Mouse (Mus musculus): ENCODE results near the gene Camta2. TPM values are rescaled to one million over a fixed set of nuclear protein-coding genes. Genes with fewer than 3 reads are reported as not detected.

Camta2 gene
- polyA plus RNA-seq, 1 experiment: 38.4 TPM

GRCm38 (mm10) chr11:70674501-70674900, 13.4 kb downstream of the Camta2 start:
- TF ChIP-seq CTCF (IDR thresholded peaks at IDR 0.05; ENCODE audit: borderline replicate concordance, control insufficient read depth, extremely low read depth, insufficient read depth, low read length, poor library complexity) (no peak), POLR2A (IDR thresholded peaks at IDR 0.05; ENCODE audit: control insufficient read depth, extremely low read depth, insufficient read depth, low read length, poor library complexity) (no peak)

GRCm38 (mm10) chr11:70674014-70674413, 13.9 kb downstream of the Camta2 start:
- peaks cover 2% of the 10 kb centered on the region; the same call in 1 of the 2 replicates for H3K36me3 ChIP-seq (ENCODE audit: control insufficient read depth, insufficient read depth, low read length)
- no peak for DNase-seq
- TF ChIP-seq CTCF (IDR thresholded peaks at IDR 0.05; ENCODE audit: borderline replicate concordance, control insufficient read depth, extremely low read depth, insufficient read depth, low read length, poor library complexity) (no peak), POLR2A (IDR thresholded peaks at IDR 0.05; ENCODE audit: control insufficient read depth, extremely low read depth, insufficient read depth, low read length, poor library complexity) (no peak)
- 98% methylated on average over 6 of the region's 6 CpGs for WGBS
- peaks cover 10% of the 10 kb centered on the region for H3K4me1 ChIP-seq (replicated peaks; ENCODE audit: control insufficient read depth, insufficient read depth, low read length)
- no peaks in the 10 kb centered on the region for H3K27me3 ChIP-seq (ENCODE audit: control insufficient read depth, insufficient read depth, low read length)
- no peak overlapping the region for H3K27ac ChIP-seq (ENCODE audit: control insufficient read depth, insufficient read depth, low read length)
- no peak overlapping the region for H3K4me3 ChIP-seq (ENCODE audit: control insufficient read depth, insufficient read depth, low read length)

More at GRCm38 (mm10) chr11:70674501-70674900, 13.4 kb downstream of the Camta2 start:
- peaks cover 7% of the 10 kb centered on the region; the same call in 1 of the 2 replicates for H3K36me3 ChIP-seq (ENCODE audit: control insufficient read depth, insufficient read depth, low read length)
- no peak for DNase-seq
- H3K4me3 ChIP-seq (ENCODE audit: control insufficient read depth, insufficient read depth, low read length): no peak overlapping the region
- 43% methylated on average over 11 of the region's 11 CpGs for WGBS
- no peak overlapping the region for H3K27ac ChIP-seq (ENCODE audit: control insufficient read depth, insufficient read depth, low read length)
- peaks cover 10% of the 10 kb centered on the region for H3K4me1 ChIP-seq (replicated peaks; ENCODE audit: control insufficient read depth, insufficient read depth, low read length)
- no peaks in the 10 kb centered on the region for H3K27me3 ChIP-seq (ENCODE audit: control insufficient read depth, insufficient read depth, low read length)

- no peak for DNase-seq
- 95% methylated on average over 16 of the region's 16 CpGs for WGBS
- Histone ChIP-seq H3K27me3 (ENCODE audit: control insufficient read depth, insufficient read depth, low read length) (no peaks in the 10 kb centered on the region), H3K36me3 (ENCODE audit: control insufficient read depth, insufficient read depth, low read length) (no peaks in the 10 kb centered on the region), H3K4me1 (replicated peaks; ENCODE audit: control insufficient read depth, insufficient read depth, low read length) (peaks cover 21% of the 10 kb centered on the region), H3K27ac (ENCODE audit: control insufficient read depth, insufficient read depth, low read length) (no peak overlapping the region), H3K4me3 (ENCODE audit: control insufficient read depth, insufficient read depth, low read length) (no peak overlapping the region)
- TF ChIP-seq POLR2A (IDR thresholded peaks at IDR 0.05; ENCODE audit: control insufficient read depth, extremely low read depth, insufficient read depth, low read length, poor library complexity) (no peak), CTCF (IDR thresholded peaks at IDR 0.05; ENCODE audit: borderline replicate concordance, control insufficient read depth, extremely low read depth, insufficient read depth, low read length, poor library complexity) (no peak)
These were observed 16.4 kb downstream of the Camta2 start for GRCm38 (mm10) chr11:70671333-70672047.

- no peak for DNase-seq
- H3K27me3 ChIP-seq (ENCODE audit: control insufficient read depth, insufficient read depth, low read length): no peaks in the 10 kb centered on the region
- no peak overlapping the region for H3K4me3 ChIP-seq (ENCODE audit: control insufficient read depth, insufficient read depth, low read length)
- H3K36me3 ChIP-seq (ENCODE audit: control insufficient read depth, insufficient read depth, low read length): no peaks in the 10 kb centered on the region
- WGBS: 82% methylated on average over 14 of the region's 14 CpGs
- TF ChIP-seq CTCF (IDR thresholded peaks at IDR 0.05; ENCODE audit: borderline replicate concordance, control insufficient read depth, extremely low read depth, insufficient read depth, low read length, poor library complexity) (no peak), POLR2A (IDR thresholded peaks at IDR 0.05; ENCODE audit: control insufficient read depth, extremely low read depth, insufficient read depth, low read length, poor library complexity) (no peak)
- H3K4me1 ChIP-seq (replicated peaks; ENCODE audit: control insufficient read depth, insufficient read depth, low read length): peaks cover 21% of the 10 kb centered on the region
- H3K27ac ChIP-seq (ENCODE audit: control insufficient read depth, insufficient read depth, low read length): no peak overlapping the region
These were observed 17.4 kb downstream of the Camta2 start for GRCm38 (mm10) chr11:70670483-70670882.

- H3K4me3 ChIP-seq (ENCODE audit: control insufficient read depth, insufficient read depth, low read length): peak overlapping the region; percentile 76
- DNase-seq: peak; percentile 94
- TF ChIP-seq POLR2A (IDR thresholded peaks at IDR 0.05; ENCODE audit: control insufficient read depth, extremely low read depth, insufficient read depth, low read length, poor library complexity) (no peak; the same call in 1 of the 2 replicates), CTCF (IDR thresholded peaks at IDR 0.05; ENCODE audit: borderline replicate concordance, control insufficient read depth, extremely low read depth, insufficient read depth, low read length, poor library complexity) (peak; percentile 71; the same call in 1 of the 2 replicates)
- WGBS: 2% methylated on average over 31 of the region's 31 CpGs
- no peaks in the 10 kb centered on the region for H3K27me3 ChIP-seq (ENCODE audit: control insufficient read depth, insufficient read depth, low read length)
- peaks cover 5% of the 10 kb centered on the region for H3K36me3 ChIP-seq (ENCODE audit: control insufficient read depth, insufficient read depth, low read length)
- H3K4me1 ChIP-seq (replicated peaks; ENCODE audit: control insufficient read depth, insufficient read depth, low read length): peaks cover 21% of the 10 kb centered on the region
- H3K27ac ChIP-seq (ENCODE audit: control insufficient read depth, insufficient read depth, low read length): peak overlapping the region; percentile 80
These were observed 18.1 kb downstream of the Camta2 start for GRCm38 (mm10) chr11:70669582-70670345.

- WGBS: under 1% methylated on average over 44 of the region's 44 CpGs
- TF ChIP-seq CTCF (IDR thresholded peaks at IDR 0.05; ENCODE audit: borderline replicate concordance, control insufficient read depth, extremely low read depth, insufficient read depth, low read length, poor library complexity) (no peak), POLR2A (IDR thresholded peaks at IDR 0.05; ENCODE audit: control insufficient read depth, extremely low read depth, insufficient read depth, low read length, poor library complexity) (peak; percentile 53; the same call in 1 of the 2 replicates)
- Histone ChIP-seq H3K27me3 (ENCODE audit: control insufficient read depth, insufficient read depth, low read length) (no peaks in the 10 kb centered on the region), H3K27ac (ENCODE audit: control insufficient read depth, insufficient read depth, low read length) (peak within 1 kb of the TSS; percentile 89), H3K4me1 (replicated peaks; ENCODE audit: control insufficient read depth, insufficient read depth, low read length) (peaks cover 15% of the 10 kb centered on the region), H3K36me3 (ENCODE audit: control insufficient read depth, insufficient read depth, low read length) (peaks cover 13% of the 10 kb centered on the region), H3K4me3 (ENCODE audit: control insufficient read depth, insufficient read depth, low read length) (peak within 1 kb of the TSS; percentile 76)
- DNase-seq: peak; percentile 96
These were observed 19.0 kb downstream of the Camta2 start, which contains the start of gene Spag7 for GRCm38 (mm10) chr11:70668771-70669505. Gene Spag7 (minus strand): TSS chr11:70669416.
